Mouse (Mus musculus): ENCODE measurements around the gene Rapsn. TPM values are rescaled to one million over a fixed set of nuclear protein-coding genes. Genes with fewer than 3 reads are reported as not detected.

Rapsn gene
- polyA plus RNA-seq, 1 experiment = 1.5 TPM

DNA sequence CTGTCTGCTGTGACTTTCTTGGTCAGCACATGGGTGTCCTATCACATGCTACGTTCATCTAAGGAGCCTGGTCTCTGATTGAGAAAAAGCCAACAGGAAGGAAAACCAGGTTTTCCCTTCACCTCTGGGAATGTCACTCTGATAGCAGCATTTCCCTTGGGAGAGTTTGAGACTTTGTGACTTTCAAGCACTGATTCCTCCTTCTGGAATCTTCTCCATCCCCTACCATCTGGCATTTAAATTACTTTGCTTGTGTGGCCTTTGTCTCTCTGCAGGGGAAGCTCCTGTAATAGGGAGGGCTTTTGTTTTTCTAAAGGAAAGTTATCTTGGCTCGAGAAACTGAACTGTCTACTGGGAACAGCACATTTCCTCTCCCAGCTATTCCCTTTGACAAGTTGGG is 12.3 kb upstream of the Rapsn start:
- Histone ChIP-seq H3K27me3 (ENCODE audit: control insufficient read depth, insufficient read depth, low read length) (no peaks in the 10 kb centered on the region), H3K27ac (ENCODE audit: insufficient read depth, low read length) (no peak overlapping the region), H3K4me1 (ENCODE audit: control insufficient read depth, insufficient read depth, low read length) (peaks cover 4% of the 10 kb centered on the region; the same call in 1 of the 2 replicates), H3K4me3 (replicated peaks; ENCODE audit: insufficient read depth, low read depth, low read length) (no peak overlapping the region)
- DNase-seq = no peak
- 42% methylated on average over 2 of the region's 2 CpGs for WGBS
- no peak for TF ChIP-seq CTCF (IDR thresholded peaks at IDR 0.05; ENCODE audit: borderline replicate concordance, insufficient read depth, low read depth, low read length)
- no peak for TF ChIP-seq POLR2A (IDR thresholded peaks at IDR 0.05; ENCODE audit: borderline replicate concordance, insufficient read depth, low read length)

DNA sequence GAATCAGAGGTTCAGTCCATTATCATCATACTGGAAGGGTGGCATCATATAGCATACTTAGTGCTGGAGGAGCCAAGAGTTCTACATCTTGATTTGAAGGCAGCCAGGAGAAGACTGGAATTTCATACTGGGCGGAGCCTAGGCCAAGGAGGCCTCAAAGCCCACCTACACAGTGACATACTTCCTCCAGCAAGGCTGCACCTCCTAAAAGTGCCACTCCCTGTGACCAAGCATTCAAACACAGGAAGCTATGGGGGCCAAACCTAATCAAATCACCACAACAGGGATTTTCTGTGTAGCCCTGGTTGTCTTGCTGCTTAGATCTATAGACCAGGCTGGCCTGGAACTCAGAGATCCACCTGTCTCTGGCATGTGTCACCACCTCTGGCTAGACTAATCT is 11.5 kb upstream of the Rapsn start:
- WGBS = 100% methylated on average over 1 of the region's 1 CpGs
- no peaks in the 10 kb centered on the region for H3K27me3 ChIP-seq (ENCODE audit: control insufficient read depth, insufficient read depth, low read length)
- no peak overlapping the region for H3K27ac ChIP-seq (ENCODE audit: insufficient read depth, low read length)
- H3K4me3 ChIP-seq (replicated peaks; ENCODE audit: insufficient read depth, low read depth, low read length) = no peak overlapping the region
- TF ChIP-seq CTCF (IDR thresholded peaks at IDR 0.05; ENCODE audit: borderline replicate concordance, insufficient read depth, low read depth, low read length) (no peak), POLR2A (IDR thresholded peaks at IDR 0.05; ENCODE audit: borderline replicate concordance, insufficient read depth, low read length) (no peak)
- no peaks in the 10 kb centered on the region; the same call in 1 of the 2 replicates for H3K4me1 ChIP-seq (ENCODE audit: control insufficient read depth, insufficient read depth, low read length)
- no peak for DNase-seq

DNA sequence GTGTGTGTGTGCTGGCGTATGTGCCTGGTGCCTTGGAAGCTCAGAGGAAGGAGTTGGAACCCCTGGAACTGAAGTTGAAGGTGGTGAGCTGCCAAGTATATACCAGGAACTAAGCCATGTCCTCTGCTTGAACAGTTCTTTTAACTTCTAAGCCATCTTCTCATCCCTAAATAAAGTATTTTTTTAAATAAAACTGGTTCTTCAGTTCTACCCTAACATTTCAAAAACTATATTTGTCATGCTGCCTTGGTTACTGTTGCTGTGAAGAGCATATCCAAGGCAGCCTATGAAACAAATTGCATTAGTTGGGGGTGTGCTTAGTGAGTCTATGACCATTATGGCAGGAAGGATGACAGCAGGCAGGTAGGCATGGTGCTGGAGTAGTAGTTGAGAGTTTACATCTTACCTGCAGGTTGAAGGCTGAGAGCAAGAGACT is 10.3 kb upstream of the Rapsn start:
- Histone ChIP-seq H3K27ac (ENCODE audit: insufficient read depth, low read length) (no peak overlapping the region), H3K27me3 (ENCODE audit: control insufficient read depth, insufficient read depth, low read length) (no peaks in the 10 kb centered on the region), H3K4me3 (replicated peaks; ENCODE audit: insufficient read depth, low read depth, low read length) (no peak overlapping the region), H3K4me1 (ENCODE audit: control insufficient read depth, insufficient read depth, low read length) (no peaks in the 10 kb centered on the region)
- WGBS = 85% methylated on average over 1 of the region's 1 CpGs
- no peak for TF ChIP-seq CTCF (IDR thresholded peaks at IDR 0.05; ENCODE audit: borderline replicate concordance, insufficient read depth, low read depth, low read length)
- no peak for TF ChIP-seq POLR2A (IDR thresholded peaks at IDR 0.05; ENCODE audit: borderline replicate concordance, insufficient read depth, low read length)
- DNase-seq = no peak

DNA sequence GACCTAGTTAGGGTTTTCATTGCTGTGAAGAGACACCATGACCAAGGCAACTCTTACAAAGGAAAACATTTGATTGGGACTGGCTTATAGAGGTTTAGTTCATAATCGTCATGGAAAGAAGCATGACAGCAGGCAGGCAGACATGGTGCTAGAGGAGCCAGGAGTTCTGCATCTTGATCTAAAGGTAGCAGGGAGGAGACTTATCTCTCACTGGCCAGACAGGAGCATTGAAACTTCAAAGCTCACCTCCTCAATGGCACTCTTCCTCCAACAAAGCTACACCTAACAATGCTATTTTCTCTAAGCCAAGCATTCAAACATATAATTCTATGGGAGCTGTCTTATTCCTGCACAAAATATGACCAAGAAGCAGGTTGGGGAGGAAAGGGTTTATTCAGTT is 8.9 kb upstream of the Rapsn start:
- H3K27me3 ChIP-seq (ENCODE audit: control insufficient read depth, insufficient read depth, low read length) = no peaks in the 10 kb centered on the region
- DNase-seq = no peak
- 78% methylated on average over 1 of the region's 1 CpGs for WGBS
- TF ChIP-seq POLR2A (IDR thresholded peaks at IDR 0.05; ENCODE audit: borderline replicate concordance, insufficient read depth, low read length) (no peak), CTCF (IDR thresholded peaks at IDR 0.05; ENCODE audit: borderline replicate concordance, insufficient read depth, low read depth, low read length) (no peak)
- H3K4me1 ChIP-seq (ENCODE audit: control insufficient read depth, insufficient read depth, low read length) = no peaks in the 10 kb centered on the region
- no peak overlapping the region for H3K27ac ChIP-seq (ENCODE audit: insufficient read depth, low read length)
- H3K4me3 ChIP-seq (replicated peaks; ENCODE audit: insufficient read depth, low read depth, low read length) = no peak overlapping the region

DNA sequence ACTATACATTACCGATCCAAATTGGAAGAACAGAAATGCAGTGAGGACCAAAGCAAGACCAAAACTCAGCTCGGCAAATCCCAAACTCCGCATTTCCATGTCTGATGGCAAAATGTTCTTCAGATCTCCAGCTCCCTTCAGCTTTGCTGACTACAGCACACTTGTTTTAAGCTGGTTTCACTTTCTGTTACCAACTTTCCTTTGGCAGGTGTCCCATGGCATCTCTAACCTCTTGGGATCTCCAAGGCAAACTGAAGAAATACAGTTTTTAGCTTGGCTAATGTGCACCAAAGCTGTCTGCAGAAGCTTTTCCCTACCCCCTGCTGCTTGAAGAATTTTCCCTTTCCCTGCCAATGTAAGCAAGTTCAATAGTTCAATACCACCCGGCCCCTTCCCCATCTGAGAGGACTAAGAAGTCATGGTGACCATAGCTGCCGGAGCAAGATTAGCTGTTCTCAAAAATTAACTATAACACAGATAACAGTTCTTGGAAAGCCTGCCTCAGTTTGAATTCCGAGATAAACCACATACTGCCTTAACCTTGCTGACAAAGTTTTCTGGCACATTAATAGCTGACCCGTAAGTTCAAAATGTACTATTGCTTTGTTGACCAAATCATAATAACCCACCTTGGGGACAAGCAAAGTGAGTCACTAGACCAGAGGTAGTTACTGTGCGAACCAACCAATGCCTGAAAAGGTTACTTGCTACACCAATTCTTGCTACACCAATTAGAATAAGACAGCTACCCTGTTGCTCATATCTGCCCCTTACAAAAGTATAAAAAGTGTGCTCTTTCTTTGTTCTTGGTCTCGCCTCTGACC is 7.8 kb upstream of the Rapsn start:
- no peak overlapping the region for H3K27ac ChIP-seq (ENCODE audit: insufficient read depth, low read length)
- H3K27me3 ChIP-seq (ENCODE audit: control insufficient read depth, insufficient read depth, low read length) = no peaks in the 10 kb centered on the region
- DNase-seq = no peak
- H3K4me1 ChIP-seq (ENCODE audit: control insufficient read depth, insufficient read depth, low read length) = no peaks in the 10 kb centered on the region
- WGBS = 75% methylated on average over 9 of the region's 9 CpGs
- no peak overlapping the region for H3K4me3 ChIP-seq (replicated peaks; ENCODE audit: insufficient read depth, low read depth, low read length)
- no peak for TF ChIP-seq POLR2A (IDR thresholded peaks at IDR 0.05; ENCODE audit: borderline replicate concordance, insufficient read depth, low read length)
- no peak for TF ChIP-seq CTCF (IDR thresholded peaks at IDR 0.05; ENCODE audit: borderline replicate concordance, insufficient read depth, low read depth, low read length)

DNA sequence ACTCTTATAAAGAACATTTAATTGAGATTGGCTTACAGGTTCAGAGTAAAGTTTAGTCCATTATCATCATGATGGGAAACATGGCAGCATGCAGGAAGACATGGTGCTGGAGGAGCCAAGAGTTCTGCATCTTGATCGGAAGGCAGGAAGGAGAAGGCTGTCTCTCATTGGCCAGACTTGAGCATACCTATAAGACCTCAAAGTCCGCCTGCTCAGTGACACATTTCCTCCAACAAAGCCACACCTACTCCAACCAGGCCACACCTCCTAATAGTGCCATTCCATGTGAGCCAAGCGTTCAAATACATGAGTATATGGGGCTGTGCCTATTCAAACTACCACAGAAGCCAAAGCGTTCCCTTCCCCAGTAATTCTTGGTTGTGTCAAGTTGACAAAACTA is 4.2 kb upstream of the Rapsn start:
- Histone ChIP-seq H3K4me1 (ENCODE audit: control insufficient read depth, insufficient read depth, low read length) (no peaks in the 10 kb centered on the region), H3K4me3 (replicated peaks; ENCODE audit: insufficient read depth, low read depth, low read length) (no peak overlapping the region), H3K27ac (ENCODE audit: insufficient read depth, low read length) (no peak overlapping the region), H3K27me3 (ENCODE audit: control insufficient read depth, insufficient read depth, low read length) (no peaks in the 10 kb centered on the region)
- 93% methylated on average over 4 of the region's 4 CpGs for WGBS
- TF ChIP-seq POLR2A (IDR thresholded peaks at IDR 0.05; ENCODE audit: borderline replicate concordance, insufficient read depth, low read length) (no peak), CTCF (IDR thresholded peaks at IDR 0.05; ENCODE audit: borderline replicate concordance, insufficient read depth, low read depth, low read length) (no peak)
- no peak for DNase-seq

DNA sequence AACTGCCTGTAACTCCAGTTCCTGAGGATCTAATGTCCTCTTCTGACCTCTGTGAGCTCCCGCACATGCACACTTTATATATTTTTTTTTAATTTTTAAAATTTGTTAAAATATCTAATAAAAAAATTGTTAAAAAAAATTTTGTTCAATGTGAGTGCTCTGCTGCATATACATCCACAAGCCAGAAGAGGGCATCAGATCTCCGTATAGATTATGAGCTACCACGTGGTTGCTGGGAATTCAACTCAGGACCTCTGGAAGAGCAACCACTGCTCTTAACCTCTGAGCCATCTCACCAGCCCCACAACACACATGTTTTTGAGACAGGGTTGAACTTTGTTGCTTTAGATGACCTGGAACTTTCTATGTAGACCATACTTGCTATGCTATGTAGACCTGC is 2.4 kb upstream of the Rapsn start:
- no peak overlapping the region for H3K27ac ChIP-seq (ENCODE audit: insufficient read depth, low read length)
- no peak overlapping the region for H3K4me3 ChIP-seq (replicated peaks; ENCODE audit: insufficient read depth, low read depth, low read length)
- no peaks in the 10 kb centered on the region for H3K27me3 ChIP-seq (ENCODE audit: control insufficient read depth, insufficient read depth, low read length)
- WGBS = 22% methylated on average over 3 of the region's 3 CpGs
- no peaks in the 10 kb centered on the region for H3K4me1 ChIP-seq (ENCODE audit: control insufficient read depth, insufficient read depth, low read length)
- TF ChIP-seq CTCF (IDR thresholded peaks at IDR 0.05; ENCODE audit: borderline replicate concordance, insufficient read depth, low read depth, low read length) = peak; percentile 23; the same call in 1 of the 2 replicates
- TF ChIP-seq POLR2A (IDR thresholded peaks at IDR 0.05; ENCODE audit: borderline replicate concordance, insufficient read depth, low read length) = no peak
- DNase-seq = no peak

DNA sequence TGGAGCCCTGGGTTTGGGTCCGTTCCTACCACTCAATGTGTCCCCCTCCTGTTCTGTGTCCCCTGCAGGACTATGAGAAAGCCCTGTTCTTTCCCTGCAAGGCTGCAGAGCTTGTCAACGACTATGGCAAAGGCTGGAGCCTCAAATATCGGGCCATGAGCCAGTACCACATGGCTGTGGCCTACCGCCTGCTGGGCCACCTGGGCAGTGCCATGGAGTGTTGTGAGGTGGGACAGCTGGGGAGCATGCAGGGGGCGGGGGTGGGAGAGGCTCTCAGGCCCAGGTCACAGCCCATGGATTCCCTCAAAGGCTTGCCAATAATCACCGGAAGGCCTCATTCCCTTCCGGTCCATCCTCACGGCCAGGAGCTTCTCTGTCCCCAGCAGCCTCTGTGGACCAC is 6.4 kb downstream of the Rapsn start:
- TF ChIP-seq POLR2A (IDR thresholded peaks at IDR 0.05; ENCODE audit: borderline replicate concordance, insufficient read depth, low read length) = no peak
- TF ChIP-seq CTCF (IDR thresholded peaks at IDR 0.05; ENCODE audit: borderline replicate concordance, insufficient read depth, low read depth, low read length) = no peak
- DNase-seq = peak in 1 of 2 experiments; percentile 38
- H3K4me3 ChIP-seq (replicated peaks; ENCODE audit: insufficient read depth, low read depth, low read length) = no peak overlapping the region
- H3K4me1 ChIP-seq (ENCODE audit: control insufficient read depth, insufficient read depth, low read length) = 0 out of 2 replicates have a peak, but pooled peaks cover 3% of the 10 kb centered on the region
- H3K27ac ChIP-seq (ENCODE audit: insufficient read depth, low read length) = no peak overlapping the region
- 27% methylated on average over 8 of the region's 8 CpGs for WGBS
- H3K27me3 ChIP-seq (ENCODE audit: control insufficient read depth, insufficient read depth, low read length) = no peaks in the 10 kb centered on the region
